Mouse (Mus musculus) forebrain, embryonic 12.5 days (tissue): ENCODE results near the gene Crebrf. TPM values are rescaled to one million over a fixed set of nuclear protein-coding genes. Genes with fewer than 3 reads are reported as not detected.

Source experiments
- ATAC-seq: fragments of 200-750 bp; cut with Nextera tagmentation; 2 replicates; pipeline ENCODE4 v1.8.0; 2017; ENCODE audit warnings: moderate TSS enrichment; ENCODE audit not compliant: low FRiP score
- H3K27ac ChIP-seq: fragments of 300-500 bp; sonication (generic); 2 replicates; pipeline ENCODE4 v1.5.1; 2016; ENCODE audit warnings: mild to moderate bottlenecking
- H3K27me3 ChIP-seq: fragments of 300-500 bp; sonication (generic); 2 replicates; pipeline ENCODE4 v1.6.1; 2016; ENCODE audit warnings: mild to moderate bottlenecking
- H3K36me3 ChIP-seq: fragments of 300-500 bp; sonication (generic); replicated peaks from 2 replicates; pipeline ENCODE4 v1.6.1; 2016; ENCODE audit warnings: mild to moderate bottlenecking
- H3K4me1 ChIP-seq: fragments of 300-500 bp; sonication (generic); 2 replicates; pipeline ENCODE4 v1.6.1; 2016
- H3K4me2 ChIP-seq: fragments of 300-500 bp; sonication (generic); 2 replicates; pipeline ENCODE4 v1.6.1; 2016; ENCODE audit warnings: mild to moderate bottlenecking, moderate library complexity
- H3K4me3 ChIP-seq: fragments of 300-500 bp; sonication (generic); replicated peaks from 2 replicates; pipeline ENCODE4 v1.5.1; 2016; ENCODE audit warnings: mild to moderate bottlenecking
- H3K9ac ChIP-seq: fragments of 300-500 bp; sonication (generic); 2 replicates; pipeline ENCODE4 v1.6.1; 2016; ENCODE audit warnings: mild to moderate bottlenecking
- H3K9me3 ChIP-seq: fragments of 300-500 bp; sonication (generic); 2 replicates; pipeline ENCODE4 v1.6.1; 2016
- WGBS: fragments of 180-500 bp; shearing (Covaris S2); methylation state at CpG from one replicate; pipeline ENCODE4 v1.1.7; 2016; 5-methylcytosine and 5-hydroxymethylcytosine counted together
- polyA plus RNA-seq: library from polyadenylated mRNA; unstranded; fragments of >200 nt; fragmentation: Nextera tagmentation; extraction: Ambion mirVana; gene quantifications from 2 replicates; pipeline ENCODE4 v1.2.1, GENCODE M21; 2016

Gene Crebrf
- polyA plus RNA-seq, 1 experiment from 2014 or later: 7.6 TPM

- H3K27me3 ChIP-seq: no peaks in the 10 kb centered on the region
- no peak overlapping the region for H3K9ac ChIP-seq
- no peak for ATAC-seq
- H3K4me3 ChIP-seq: no peak overlapping the region
- H3K4me2 ChIP-seq: no peak overlapping the region
- no peaks in the 10 kb centered on the region for H3K9me3 ChIP-seq
- no peaks in the 10 kb centered on the region for H3K4me1 ChIP-seq
- 87% methylated on average over 3 of the region's 3 CpGs for WGBS
- H3K27ac ChIP-seq: no peak overlapping the region
- no peaks in the 10 kb centered on the region for H3K36me3 ChIP-seq
These were observed 34.5 kb downstream of the Crebrf start for GRCm38 (mm10) chr17:26749975-26750374.

- no peaks in the 10 kb centered on the region for H3K36me3 ChIP-seq
- H3K4me3 ChIP-seq: no peak overlapping the region
- no peak overlapping the region for H3K4me2 ChIP-seq
- H3K9me3 ChIP-seq: no peaks in the 10 kb centered on the region
- WGBS: 87% methylated on average over 1 of the region's 1 CpGs
- ATAC-seq: no peak
- no peaks in the 10 kb centered on the region for H3K27me3 ChIP-seq
- no peaks in the 10 kb centered on the region for H3K4me1 ChIP-seq
- no peak overlapping the region for H3K9ac ChIP-seq
- H3K27ac ChIP-seq: no peak overlapping the region
These were observed 36.8 kb downstream of the Crebrf start for GRCm38 (mm10) chr17:26752297-26752696.

GRCm38 (mm10) chr17:26753476-26753875 lies 38.0 kb downstream of the Crebrf start:
- H3K27ac ChIP-seq: no peak overlapping the region
- H3K9me3 ChIP-seq: no peaks in the 10 kb centered on the region
- no peaks in the 10 kb centered on the region for H3K4me1 ChIP-seq
- ATAC-seq: no peak
- H3K9ac ChIP-seq: no peak overlapping the region
- no peak overlapping the region for H3K4me2 ChIP-seq
- H3K27me3 ChIP-seq: no peaks in the 10 kb centered on the region
- no peak overlapping the region for H3K4me3 ChIP-seq
- no peaks in the 10 kb centered on the region for H3K36me3 ChIP-seq
- WGBS: 83% methylated on average over 2 of the region's 2 CpGs

GRCm38 (mm10) chr17:26767100-26767753 lies 51.8 kb downstream of the Crebrf start:
- Histone ChIP-seq H3K9me3 (no peaks in the 10 kb centered on the region), H3K4me3 (no peak overlapping the region), H3K4me1 (no peaks in the 10 kb centered on the region), H3K27ac (no peak overlapping the region), H3K27me3 (no peaks in the 10 kb centered on the region), H3K36me3 (no peaks in the 10 kb centered on the region), H3K9ac (no peak overlapping the region), H3K4me2 (no peak overlapping the region)
- ATAC-seq: no peak
- 86% methylated on average over 5 of the region's 5 CpGs for WGBS

- Histone ChIP-seq H3K9ac (no peak overlapping the region), H3K4me1 (no peaks in the 10 kb centered on the region), H3K9me3 (no peaks in the 10 kb centered on the region), H3K27ac (no peak overlapping the region), H3K36me3 (no peaks in the 10 kb centered on the region), H3K4me3 (no peak overlapping the region), H3K27me3 (no peaks in the 10 kb centered on the region), H3K4me2 (no peak overlapping the region)
- no peak for ATAC-seq
- WGBS: 67% methylated on average over 2 of the region's 2 CpGs
These were observed 52.3 kb downstream of the Crebrf start for GRCm38 (mm10) chr17:26767754-26768124.

GRCm38 (mm10) chr17:26776211-26776610 lies 60.8 kb downstream of the Crebrf start:
- ATAC-seq: no peak
- H3K27me3 ChIP-seq: no peaks in the 10 kb centered on the region
- no peaks in the 10 kb centered on the region for H3K36me3 ChIP-seq
- 58% methylated on average over 10 of the region's 10 CpGs for WGBS
- no peak overlapping the region for H3K27ac ChIP-seq
- peaks cover 6% of the 10 kb centered on the region; the same call in 1 of the 2 replicates for H3K4me1 ChIP-seq
- no peaks in the 10 kb centered on the region for H3K9me3 ChIP-seq
- no peak overlapping the region for H3K4me3 ChIP-seq
- H3K9ac ChIP-seq: no peak overlapping the region
- H3K4me2 ChIP-seq: no peak overlapping the region

- Histone ChIP-seq H3K36me3 (no peaks in the 10 kb centered on the region), H3K9ac (no peak overlapping the region), H3K27ac (no peak overlapping the region), H3K4me2 (no peak overlapping the region), H3K27me3 (no peaks in the 10 kb centered on the region), H3K9me3 (no peaks in the 10 kb centered on the region), H3K4me3 (no peak overlapping the region), H3K4me1 (peaks cover 13% of the 10 kb centered on the region)
- ATAC-seq: no peak
- WGBS: 91% methylated on average over 4 of the region's 4 CpGs
These were observed 62.6 kb downstream of the Crebrf start for GRCm38 (mm10) chr17:26778001-26778400.

GRCm38 (mm10) chr17:26778430-26779100 lies 63.1 kb downstream of the Crebrf start:
- no peak for ATAC-seq
- 96% methylated on average over 3 of the region's 3 CpGs for WGBS
- no peaks in the 10 kb centered on the region for H3K9me3 ChIP-seq
- H3K4me3 ChIP-seq: no peak overlapping the region
- no peak overlapping the region for H3K27ac ChIP-seq
- no peak overlapping the region for H3K4me2 ChIP-seq
- H3K27me3 ChIP-seq: no peaks in the 10 kb centered on the region
- H3K9ac ChIP-seq: no peak overlapping the region
- peaks cover 13% of the 10 kb centered on the region for H3K4me1 ChIP-seq
- peaks cover 4% of the 10 kb centered on the region; the same call in 1 of the 2 replicates for H3K36me3 ChIP-seq

- ATAC-seq: no peak
These were observed 64.0 kb downstream of the Crebrf start for GRCm38 (mm10) chr17:26779471-26779870.

GRCm38 (mm10) chr17:26780750-26781571 lies 65.5 kb downstream of the Crebrf start, which contains the start of gene Bnip1:
Gene Bnip1 (plus strand): TSS chr17:26781066.
- H3K27ac ChIP-seq: peak within 1 kb of the TSS; percentile 71; the same call in 1 of the 2 replicates
- peak within 1 kb of the TSS; percentile 75 for H3K9ac ChIP-seq
- WGBS: under 1% methylated on average over 42 of the region's 42 CpGs
- no peaks in the 10 kb centered on the region for H3K9me3 ChIP-seq
- peaks cover 15% of the 10 kb centered on the region for H3K36me3 ChIP-seq
- peaks cover 11% of the 10 kb centered on the region for H3K4me1 ChIP-seq
- ATAC-seq: peak; percentile 76
- H3K4me3 ChIP-seq: peak within 1 kb of the TSS; percentile 77
- peak within 1 kb of the TSS; percentile 81 for H3K4me2 ChIP-seq
- H3K27me3 ChIP-seq: no peaks in the 10 kb centered on the region

More at GRCm38 (mm10) chr17:26779471-26779870, 64.0 kb downstream of the Crebrf start:
- WGBS: 89% methylated on average over 2 of the region's 2 CpGs
- H3K9me3 ChIP-seq: no peaks in the 10 kb centered on the region
- peaks cover 13% of the 10 kb centered on the region for H3K4me1 ChIP-seq
- H3K27me3 ChIP-seq: no peaks in the 10 kb centered on the region
- H3K4me2 ChIP-seq: no peak overlapping the region
- H3K4me3 ChIP-seq: no peak overlapping the region
- no peak overlapping the region for H3K27ac ChIP-seq
- no peak overlapping the region for H3K9ac ChIP-seq
- peaks cover 13% of the 10 kb centered on the region for H3K36me3 ChIP-seq

GRCm38 (mm10) chr17:26781610-26782043 lies 66.2 kb downstream of the Crebrf start:
- Histone ChIP-seq H3K4me1 (peaks cover 7% of the 10 kb centered on the region), H3K27ac (peak overlapping the region; percentile 71; the same call in 1 of the 2 replicates), H3K27me3 (no peaks in the 10 kb centered on the region), H3K9me3 (no peaks in the 10 kb centered on the region), H3K9ac (peak overlapping the region; percentile 75), H3K4me2 (peak overlapping the region; percentile 81), H3K36me3 (peaks cover 21% of the 10 kb centered on the region), H3K4me3 (peak overlapping the region; percentile 77)
- WGBS: 28% methylated on average over 5 of the region's 5 CpGs
- ATAC-seq: no peak

- H3K4me2 ChIP-seq: no peak overlapping the region
- 93% methylated on average over 8 of the region's 8 CpGs for WGBS
- ATAC-seq: no peak
- H3K27me3 ChIP-seq: no peaks in the 10 kb centered on the region
- no peak overlapping the region for H3K4me3 ChIP-seq
- H3K27ac ChIP-seq: no peak overlapping the region
- H3K9me3 ChIP-seq: no peaks in the 10 kb centered on the region
- no peak overlapping the region for H3K9ac ChIP-seq
- H3K36me3 ChIP-seq: peaks cover 46% of the 10 kb centered on the region
- H3K4me1 ChIP-seq: peaks cover 7% of the 10 kb centered on the region
These were observed 69.1 kb downstream of the Crebrf start for GRCm38 (mm10) chr17:26784525-26784924.
